ENCODE assay signal across 7 mouse cellular contexts in the genomic region with DNA sequence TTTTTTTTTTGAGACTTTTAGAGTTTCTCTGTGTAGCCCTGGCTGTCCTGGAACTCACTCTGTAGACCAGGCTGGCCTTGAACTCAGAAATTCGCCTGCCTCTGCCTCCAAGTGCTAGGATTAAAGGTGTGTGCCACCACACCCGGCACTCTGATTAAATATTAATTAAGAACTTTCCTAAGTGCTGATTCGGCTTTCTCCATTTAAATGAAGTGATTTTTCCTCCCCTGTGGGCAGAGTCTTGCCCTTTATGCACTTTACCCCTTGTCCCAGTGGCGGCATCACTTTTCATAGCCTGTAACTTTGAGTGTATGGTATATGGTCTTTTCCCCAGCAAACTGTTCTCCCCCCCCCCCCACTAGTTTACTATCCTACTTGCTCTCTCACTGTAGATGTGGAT. TPM values are rescaled to one million over a fixed set of nuclear protein-coding genes. Genes with fewer than 3 reads are reported as not detected.
"Had no signal": no experiment of that assay in that cellular context is flagged by ENCODE, and none has a peak within 500 bp of the region (broad histone marks: within the 10 kb centered on the region; RNA-seq: fewer than 3 reads in every experiment).

No protein-coding gene starts in this region.

- H3K4me3 ChIP-seq: limb, embryonic 13.5 days; liver, embryonic 12.5 days; megakaryocyte, embryonic 14.5 days; midbrain, embryonic 12.5 days had no signal

- H3K27ac ChIP-seq: hindbrain, postnatal 0 days; limb, embryonic 13.5 days; liver, embryonic 12.5 days; macrophage had no signal

- H3K4me2 ChIP-seq: limb, embryonic 13.5 days; lung, embryonic 14.5 days; midbrain, embryonic 12.5 days had no signal

- ATAC-seq: liver, embryonic 12.5 days had no signal

- H3K9ac ChIP-seq: liver, embryonic 12.5 days; lung, embryonic 14.5 days; midbrain, embryonic 12.5 days had no signal

- H3K27me3 ChIP-seq: limb, embryonic 13.5 days; liver, embryonic 12.5 days; megakaryocyte, embryonic 14.5 days; midbrain, embryonic 12.5 days had no signal

- H3K9me3 ChIP-seq: limb, embryonic 13.5 days; liver, embryonic 12.5 days; megakaryocyte, embryonic 14.5 days; midbrain, embryonic 12.5 days had no signal

RNA-seq across cellular contexts. Expression of gene Crabp2, which starts 13.3 kb away (rescaled TPM):
- polyA plus RNA-seq: macrophage had no signal
